Mouse (Mus musculus): ENCODE data around the gene Tspan17.

GRCm38 (mm10) chr13:54844579-54844978, 55.4 kb downstream of the Tspan17 start:
- TF ChIP-seq CTCF (conservative IDR thresholded peaks at IDR 0.05; ENCODE audit: insufficient read depth, insufficient read length, low read depth, low read length), result no peak
- TF ChIP-seq POLR2A (IDR thresholded peaks at IDR 0.05; ENCODE audit: low read depth, low read length), result no peak
